Mouse (Mus musculus) testis, adult 2 months (tissue): Measurements from ENCODE around the gene Qrich2.

Experiments
- CTCF ChIP-seq: fragments of 200-500 bp; IDR thresholded peaks from 2 replicates; pipeline ENCODE4 v1.5.1; 2012; ENCODE audit warnings: low read depth, mild to moderate bottlenecking, inconsistent platforms, low read length, moderate library complexity; ENCODE audit not compliant: control insufficient read depth, insufficient read depth, insufficient replicate concordance
- POLR2A ChIP-seq: fragments of 200-500 bp; IDR thresholded peaks from 2 replicates; pipeline ENCODE4 v1.6.1; 2012; ENCODE audit warnings: low read depth, mild to moderate bottlenecking, inconsistent platforms, low read length, moderate library complexity; ENCODE audit not compliant: control insufficient read depth

- TF ChIP-seq CTCF (no peak), POLR2A (no peak)
These were observed 22.1 kb downstream of the Qrich2 start for GRCm38 (mm10) chr11:116443935-116444334.
